Mouse (Mus musculus): Measurements from ENCODE around the gene Bcl2l11. TPM values are rescaled to one million over a fixed set of nuclear protein-coding genes. Genes with fewer than 3 reads are reported as not detected.
"Not testable (repeated sequence)": the region's sequence is repeated elsewhere in the genome, so short reads cannot be mapped to it uniquely, and the experiment has no call there.

The Bcl2l11 gene
- total RNA-seq, 2 experiments from 2014 or later, result 5.4 to 9.9 TPM

GRCm38 (mm10) chr2:128174176-128174575 lies 48.3 kb downstream of the Bcl2l11 start:
- no peak for DNase-seq (ENCODE audit: low spot score)

- DNase-seq (ENCODE audit: low spot score), result no peak
These were observed 48.9 kb downstream of the Bcl2l11 start for GRCm38 (mm10) chr2:128174604-128175342.

GRCm38 (mm10) chr2:128175625-128176024 lies 49.8 kb downstream of the Bcl2l11 start:
- no peak for DNase-seq (ENCODE audit: low spot score)

- no peak for DNase-seq (ENCODE audit: low spot score)
These were observed 50.7 kb downstream of the Bcl2l11 start for GRCm38 (mm10) chr2:128176391-128177044.

- no peak for DNase-seq (ENCODE audit: low spot score)
These were observed 51.4 kb downstream of the Bcl2l11 start for GRCm38 (mm10) chr2:128177241-128177661.

GRCm38 (mm10) chr2:128179126-128179807 lies 53.4 kb downstream of the Bcl2l11 start:
- no peak for DNase-seq (ENCODE audit: low spot score)

- no peak for DNase-seq (ENCODE audit: low spot score)
These were observed 54.1 kb downstream of the Bcl2l11 start for GRCm38 (mm10) chr2:128179808-128180379.

- DNase-seq (ENCODE audit: low spot score), result not testable (repeated sequence)
These were observed 56.3 kb downstream of the Bcl2l11 start for GRCm38 (mm10) chr2:128182181-128182580.

GRCm38 (mm10) chr2:128182751-128183150 lies 56.9 kb downstream of the Bcl2l11 start:
- no peak for DNase-seq (ENCODE audit: low spot score)

- DNase-seq (ENCODE audit: low spot score), result no peak
These were observed 57.9 kb downstream of the Bcl2l11 start for GRCm38 (mm10) chr2:128183762-128184161.

GRCm38 (mm10) chr2:128185942-128186341 lies 60.1 kb downstream of the Bcl2l11 start:
- no peak for DNase-seq (ENCODE audit: low spot score)

GRCm38 (mm10) chr2:128187277-128187676 lies 61.4 kb downstream of the Bcl2l11 start:
- no peak for DNase-seq (ENCODE audit: low spot score)

GRCm38 (mm10) chr2:128188461-128188860 lies 62.6 kb downstream of the Bcl2l11 start:
- no peak for DNase-seq (ENCODE audit: low spot score)

- no peak for DNase-seq (ENCODE audit: low spot score)
These were observed 63.9 kb downstream of the Bcl2l11 start for GRCm38 (mm10) chr2:128189691-128190090.

- no peak for DNase-seq (ENCODE audit: low spot score)
These were observed 64.4 kb downstream of the Bcl2l11 start for GRCm38 (mm10) chr2:128190196-128190595.

GRCm38 (mm10) chr2:128193411-128193810 lies 67.6 kb downstream of the Bcl2l11 start:
- DNase-seq (ENCODE audit: low spot score), result no peak

- no peak for DNase-seq (ENCODE audit: low spot score)
These were observed 71.5 kb downstream of the Bcl2l11 start for GRCm38 (mm10) chr2:128197379-128197778.

- no peak for DNase-seq (ENCODE audit: low spot score)
These were observed 77.3 kb downstream of the Bcl2l11 start for GRCm38 (mm10) chr2:128203147-128203546.

GRCm38 (mm10) chr2:128203749-128204405 lies 78.0 kb downstream of the Bcl2l11 start:
- DNase-seq (ENCODE audit: low spot score), result peak; percentile 6

- DNase-seq (ENCODE audit: low spot score), result no peak
These were observed 82.7 kb downstream of the Bcl2l11 start for GRCm38 (mm10) chr2:128208541-128208940.

- DNase-seq (ENCODE audit: low spot score), result no peak
These were observed 84.0 kb downstream of the Bcl2l11 start for GRCm38 (mm10) chr2:128209841-128210329.
